Mouse (Mus musculus): Measurements from ENCODE around the gene Pnkp.

DNA sequence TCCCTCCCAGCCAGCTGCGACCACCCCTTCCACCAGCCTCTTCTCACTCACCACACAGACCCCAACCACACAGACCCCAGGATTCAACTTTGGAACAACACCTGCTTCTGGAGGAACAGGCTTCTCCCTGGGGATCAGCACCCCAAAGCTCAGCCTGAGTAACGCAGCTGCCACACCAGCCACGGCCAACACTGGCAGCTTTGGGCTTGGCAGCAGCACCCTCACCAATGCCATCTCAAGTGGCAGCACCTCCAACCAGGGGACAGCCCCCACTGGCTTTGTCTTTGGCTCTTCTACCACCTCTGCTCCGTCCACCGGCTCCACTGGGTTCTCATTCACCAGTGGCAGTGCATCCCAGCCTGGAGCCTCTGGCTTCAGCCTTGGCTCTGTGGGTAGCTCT lies 28.2 kb upstream of the Pnkp start:
- TF ChIP-seq CTCF (IDR thresholded peaks at IDR 0.05; ENCODE audit: low read depth) (no peak), EP300 (IDR thresholded peaks at IDR 0.05; ENCODE audit: low read depth) (no peak)

All from liver, embryonic 14.5 days (tissue).